Mouse (Mus musculus) brain, embryonic 14.5 days (tissue): ENCODE results near the gene Mbnl1.

Experiments used
- CTCF ChIP-seq: fragments of 200-500 bp; IDR thresholded peaks from 2 replicates; pipeline ENCODE4 v1.5.1; 2012; ENCODE audit warnings: inconsistent platforms, mild to moderate bottlenecking, moderate library complexity, borderline replicate concordance; ENCODE audit not compliant: insufficient read depth, insufficient read length; ENCODE audit errors: extremely low read depth
- POLR2A ChIP-seq: fragments of 200-500 bp; IDR thresholded peaks from 2 replicates; pipeline ENCODE4 v1.6.1; 2012; ENCODE audit warnings: mild to moderate bottlenecking, inconsistent platforms, borderline replicate concordance; ENCODE audit not compliant: poor library complexity, insufficient read depth, insufficient read length, severe bottlenecking; ENCODE audit errors: extremely low read depth

- TF ChIP-seq CTCF: no peak
- TF ChIP-seq POLR2A: no peak
These were observed 169.6 kb downstream of the Mbnl1 start for GRCm38 (mm10) chr3:60642227-60642626.
